Mouse (Mus musculus): Measurements from ENCODE around the gene Xkr8. TPM values are rescaled to one million over a fixed set of nuclear protein-coding genes. Genes with fewer than 3 reads are reported as not detected.

Gene Xkr8
- total RNA-seq, 2 experiments from 2014 or later, result 2.0 to 2.5 TPM

DNA sequence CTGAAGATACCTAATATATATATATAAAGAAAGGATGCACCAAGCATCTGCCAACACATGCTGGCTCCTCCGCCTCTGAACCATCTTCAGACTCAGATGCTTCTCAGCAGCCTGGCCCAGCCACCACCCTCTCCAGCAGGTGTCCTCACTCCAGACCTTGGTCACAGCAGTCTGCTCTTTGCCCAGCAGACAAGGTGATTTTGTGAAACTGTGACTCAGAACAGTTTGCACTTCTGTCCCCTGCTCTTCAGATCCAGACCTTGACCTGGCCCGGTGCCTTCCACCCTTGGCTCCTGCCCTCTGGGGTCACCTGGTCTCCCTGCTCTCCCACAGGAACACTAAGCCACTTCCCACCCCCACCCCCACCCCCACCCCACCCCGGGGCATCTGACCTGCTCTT lies 3.5 kb upstream of the Xkr8 start:
- no peak for DNase-seq

DNA sequence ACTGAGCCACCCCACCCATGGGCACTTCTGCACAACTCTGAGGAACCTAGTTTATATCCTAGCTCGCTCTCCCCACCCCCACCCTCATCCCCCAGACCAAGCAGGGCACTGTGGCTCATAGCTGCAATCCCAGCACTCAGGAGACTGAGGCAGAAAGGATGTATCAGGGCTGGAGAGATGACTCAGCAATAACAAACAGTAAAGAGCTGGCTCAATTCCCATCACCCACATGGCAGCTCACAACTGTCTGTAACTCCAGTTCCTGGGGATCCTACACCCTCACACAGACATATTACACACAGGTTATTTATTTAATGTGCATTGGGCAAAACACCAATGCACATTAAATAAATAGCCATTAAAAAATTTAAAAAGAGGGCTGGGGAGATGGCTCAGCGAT lies 3.0 kb upstream of the Xkr8 start:
- no peak for DNase-seq

DNA sequence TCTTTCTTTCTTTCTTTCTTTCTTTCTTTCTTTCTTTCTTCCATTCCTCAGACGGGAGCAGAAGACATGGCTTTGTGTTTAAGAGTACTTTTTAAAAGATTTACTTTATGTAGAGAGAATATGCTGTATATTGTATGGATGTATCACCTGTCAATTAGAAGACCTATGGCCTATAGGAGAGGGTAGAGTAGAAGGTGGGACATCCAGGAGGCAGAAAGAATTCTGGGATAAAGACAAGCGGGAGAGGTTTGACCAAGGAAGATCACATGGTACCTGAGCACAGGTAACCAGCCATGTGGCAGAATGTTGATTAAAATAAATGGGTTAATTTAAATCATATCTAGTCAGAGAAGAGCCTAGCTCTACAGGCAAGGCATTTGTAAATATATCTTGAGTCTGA lies 2.4 kb upstream of the Xkr8 start:
- DNase-seq, result no peak

DNA sequence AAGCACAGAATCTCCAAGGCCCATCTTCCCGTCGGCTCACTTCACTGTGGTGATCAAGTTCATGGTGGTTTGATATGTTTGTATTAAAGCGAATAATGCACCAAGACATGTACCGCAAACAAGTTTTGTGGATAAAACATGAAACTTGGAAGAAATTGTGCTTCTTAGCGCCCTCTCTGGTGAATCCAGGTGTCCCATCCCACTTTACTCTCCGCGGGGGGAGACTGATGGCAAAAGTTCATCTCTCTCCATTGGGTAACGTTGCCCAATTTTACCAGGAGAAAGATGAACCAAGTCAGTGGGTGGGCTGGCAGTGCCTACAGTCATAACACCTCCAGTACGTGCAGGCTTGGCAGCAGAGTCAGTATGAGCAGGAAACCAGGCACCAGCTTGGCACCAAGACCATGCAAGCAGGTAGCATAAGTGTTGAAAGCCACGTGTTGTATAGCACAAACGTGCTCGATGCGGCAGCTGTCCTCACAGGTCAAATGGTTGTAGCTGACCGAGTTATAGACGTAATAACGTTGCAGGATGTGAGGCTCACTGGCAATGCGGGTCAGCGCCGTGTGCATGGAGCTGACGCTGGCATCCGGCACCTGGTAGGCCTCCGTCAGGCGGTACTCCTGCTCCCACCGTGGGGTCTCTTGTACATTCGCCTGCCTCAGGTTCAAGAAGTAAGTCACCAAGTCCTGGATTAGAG lies 875 bp upstream of the Xkr8 start:
- DNase-seq, result no peak

DNA sequence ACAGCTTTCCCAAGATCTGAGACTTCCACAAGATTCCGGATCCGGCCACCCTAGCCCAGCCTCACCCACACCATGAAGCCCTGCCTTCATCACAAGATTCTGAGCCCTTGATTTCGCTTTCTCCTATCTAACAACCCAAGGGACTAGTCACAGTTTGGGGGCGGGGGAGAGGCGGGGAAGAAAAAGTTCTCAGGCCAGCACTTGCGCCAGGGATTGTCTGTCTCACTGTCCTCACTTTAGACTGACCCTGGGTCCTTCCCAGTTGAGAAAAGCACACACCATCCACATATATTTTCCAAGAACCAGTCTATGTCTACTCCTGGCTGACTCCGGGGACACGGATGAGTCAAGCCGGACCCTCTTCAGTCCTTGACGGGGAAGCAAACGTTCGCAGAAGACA lies 730 bp downstream of the Xkr8 start:
- DNase-seq, result no peak

DNA sequence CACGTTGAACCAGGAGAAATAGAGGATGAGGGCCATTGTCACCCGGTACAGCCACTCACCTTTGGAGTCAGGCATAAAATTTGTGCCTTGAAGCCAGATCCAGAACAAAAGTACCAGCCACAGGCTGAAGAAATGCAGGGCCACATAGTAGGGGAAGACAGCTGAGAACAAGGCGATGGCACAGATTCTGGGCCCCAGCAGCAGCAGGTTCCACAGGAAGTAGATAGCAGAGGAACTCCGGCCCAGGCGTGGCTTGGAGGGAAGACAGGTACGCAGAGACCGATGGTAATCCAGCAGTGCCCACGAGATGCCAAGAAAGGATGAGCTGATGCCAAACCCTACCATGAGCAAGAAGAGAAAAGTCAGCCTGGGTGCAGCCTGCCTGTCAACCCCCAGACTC lies 4.1 kb downstream of the Xkr8 start:
- no peak for DNase-seq

GRCm38 (mm10) chr4:132718251-132718650 lies 14.1 kb downstream of the Xkr8 start:
- no peak for DNase-seq

DNA sequence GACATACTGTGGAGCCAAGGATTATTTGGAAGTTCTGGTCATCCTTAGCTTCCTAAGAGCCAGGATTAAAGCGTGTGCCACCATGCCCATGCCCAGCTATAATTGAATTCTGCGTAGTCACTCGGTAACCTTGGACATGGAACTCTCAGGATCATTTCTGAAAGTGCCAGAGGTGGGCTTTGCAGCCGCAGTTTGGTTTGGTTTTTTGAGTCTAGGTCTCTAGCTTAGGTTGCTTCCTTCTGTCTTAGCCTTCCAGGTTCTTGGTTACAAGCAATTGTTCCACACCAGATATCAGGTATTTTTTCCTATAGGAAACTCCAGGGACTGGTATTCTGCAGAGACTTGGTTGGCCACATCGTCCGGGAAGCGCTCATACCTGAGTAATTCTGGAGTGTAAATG lies 19.2 kb downstream of the Xkr8 start:
- no peak for DNase-seq

DNA sequence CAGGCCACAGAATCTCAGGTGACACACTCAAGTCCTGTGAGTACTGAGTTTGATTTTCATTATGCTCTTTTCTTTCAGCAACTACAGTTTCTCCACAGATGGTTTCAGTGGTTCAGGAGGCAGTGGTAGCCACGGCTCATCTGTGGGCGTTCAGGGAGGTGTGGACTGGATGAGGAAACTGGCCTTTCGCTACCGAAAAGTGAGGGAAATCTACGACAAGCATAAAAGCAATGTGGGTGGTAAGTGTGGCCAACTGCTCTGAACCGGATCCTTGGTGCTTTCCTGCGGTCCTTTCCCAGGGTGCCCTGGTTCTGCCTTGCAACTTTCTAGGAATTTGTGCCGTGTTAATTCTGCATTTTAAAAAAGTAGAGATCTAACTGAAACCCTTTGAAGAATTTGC lies 25.5 kb downstream of the Xkr8 start:
- DNase-seq, result no peak

- DNase-seq, result no peak
Measured at GRCm38 (mm10) chr4:132702076-132702475, 30.3 kb downstream of the Xkr8 start.

GRCm38 (mm10) chr4:132693366-132693765 lies 39.0 kb downstream of the Xkr8 start:
- no peak for DNase-seq

GRCm38 (mm10) chr4:132689634-132690033 lies 42.7 kb downstream of the Xkr8 start:
- no peak for DNase-seq

DNA sequence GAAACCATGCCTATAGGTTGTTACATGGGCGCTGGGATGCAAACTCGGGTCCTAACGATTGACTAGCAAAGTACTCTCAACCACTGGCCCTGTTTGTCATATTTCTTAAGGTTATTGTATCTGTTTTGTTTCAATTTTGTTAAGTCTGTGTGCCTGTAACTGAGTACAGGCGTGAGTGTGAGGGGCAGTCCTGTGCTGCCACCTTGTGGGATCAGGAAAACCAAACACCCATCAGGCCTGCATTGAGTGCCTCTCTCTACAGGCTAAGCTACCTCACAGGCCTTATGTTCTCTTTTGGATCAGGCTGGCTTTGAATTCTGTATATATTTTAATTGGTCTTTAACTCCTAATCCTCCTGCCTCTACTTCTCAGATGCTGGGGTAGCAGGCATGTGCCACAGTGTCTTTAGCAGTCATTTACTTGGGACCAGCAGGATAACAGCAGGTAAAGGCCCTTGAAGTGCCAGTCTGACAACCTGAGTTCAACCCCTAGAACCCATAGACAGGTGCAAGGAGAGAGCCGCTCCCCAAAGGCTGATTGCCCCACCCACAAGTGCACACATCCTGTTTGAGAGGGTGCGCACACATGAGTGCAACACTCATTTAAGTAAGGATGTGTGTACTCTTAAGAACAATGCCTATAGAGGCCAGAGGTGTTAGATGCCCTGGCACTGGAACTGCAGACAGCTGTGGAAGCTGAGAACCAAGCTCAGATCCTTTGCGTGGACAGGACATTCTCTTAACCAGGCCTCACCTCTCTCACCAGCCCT lies 55.4 kb downstream of the Xkr8 start:
- peak; percentile 39 for DNase-seq

Other genes starting within 250 kb of the Xkr8 start
- 1 to 10 TPM; 3.9 to 4.2 TPM for gene Sesn2, start 222.0 kb downstream of the Xkr8 start, total RNA-seq (2021)
- 100 to 1,000 TPM; 626 to 671 TPM for gene Atpif1, start 198.9 kb downstream of the Xkr8 start, total RNA-seq (2021)
- 10 to 100 TPM; 77.0 to 79.0 TPM for gene Dnajc8, start 197.0 kb downstream of the Xkr8 start, total RNA-seq (2021)
- gene Ptafr, start 168.5 kb downstream of the Xkr8 start, total RNA-seq (2021), result 1 to 10 TPM in 1 of 2 experiments, under 1 TPM in 1; 0.86 to 1.3 TPM
- 10 to 100 TPM; 29.9 to 35.3 TPM for gene Eya3, start 93.6 kb downstream of the Xkr8 start, total RNA-seq (2021)
- gene Smpdl3b, start 24.7 kb upstream of the Xkr8 start, total RNA-seq (2021), result 1 to 10 TPM; 1.3 to 1.4 TPM
- gene Rpa2, start 35.8 kb upstream of the Xkr8 start, total RNA-seq (2021), result 10 to 100 TPM; 36.5 to 42.5 TPM
- gene Themis2, start 63.8 kb upstream of the Xkr8 start, total RNA-seq (2021), result 1 to 10 TPM; 2.9 to 3.4 TPM
- gene Ppp1r8, start 110.6 kb upstream of the Xkr8 start, total RNA-seq (2021), result 10 to 100 TPM; 31.0 to 34.2 TPM
- 10 to 100 TPM; 53.9 to 54.9 TPM for gene Stx12, start 152.0 kb upstream of the Xkr8 start, total RNA-seq (2021)
- gene Fam76a, start 190.0 kb upstream of the Xkr8 start, total RNA-seq (2021), result 10 to 100 TPM; 33.5 to 38.1 TPM
- under 1 TPM; 0.33 to 0.43 TPM for gene Fgr, start 241.5 kb upstream of the Xkr8 start, total RNA-seq (2021)